Mouse (Mus musculus) frontal cortex, adult 2 months (tissue): Measurements from ENCODE around the gene Ppat. TPM values are rescaled to one million over a fixed set of nuclear protein-coding genes. Genes with fewer than 3 reads are reported as not detected.

ENCODE experiments used
- DNase-seq, 2 experiments: peaks; one replicate each; pipeline ENCODE4 v3.0.0; 2022; ENCODE audit warnings: low spot score in 1 of 2; ENCODE audit errors: extremely low spot score in 1 of 2
- polyA plus RNA-seq: library from polyadenylated mRNA; depleted of rRNA; stranded (reverse); fragments of >200 nt; gene quantifications from 2 replicates; pipeline ENCODE4 v1.2.3, GENCODE M21; 2012; rRNA removed

Ppat gene
- polyA plus RNA-seq, 1 experiment: 10.0 TPM

DNA sequence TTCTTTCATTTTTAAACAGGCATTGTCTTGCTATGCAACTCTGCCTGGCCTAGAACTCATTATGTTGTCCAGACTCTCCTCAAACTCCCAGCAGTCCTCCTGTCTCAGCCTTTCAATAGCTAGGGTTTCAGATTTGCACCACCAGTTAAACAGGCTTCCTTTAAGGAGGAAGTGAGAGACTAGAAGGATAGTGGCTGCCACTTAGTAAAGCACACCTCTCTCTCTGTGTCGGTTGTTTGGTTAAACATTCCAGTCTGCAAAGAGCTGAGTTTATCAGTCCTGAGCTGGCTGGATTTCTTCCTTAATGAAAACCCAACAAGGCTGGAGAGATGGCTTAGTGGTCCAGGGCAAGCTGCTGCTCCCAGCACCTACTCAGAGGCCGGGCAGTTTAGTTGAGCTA is 58.8 kb downstream of the Ppat start:
- no peak for DNase-seq

GRCm38 (mm10) chr5:76887011-76887410 is 64.4 kb downstream of the Ppat start:
- DNase-seq: no peak

- no peak for DNase-seq
Observed at GRCm38 (mm10) chr5:76884107-76884506, 67.3 kb downstream of the Ppat start.

DNA sequence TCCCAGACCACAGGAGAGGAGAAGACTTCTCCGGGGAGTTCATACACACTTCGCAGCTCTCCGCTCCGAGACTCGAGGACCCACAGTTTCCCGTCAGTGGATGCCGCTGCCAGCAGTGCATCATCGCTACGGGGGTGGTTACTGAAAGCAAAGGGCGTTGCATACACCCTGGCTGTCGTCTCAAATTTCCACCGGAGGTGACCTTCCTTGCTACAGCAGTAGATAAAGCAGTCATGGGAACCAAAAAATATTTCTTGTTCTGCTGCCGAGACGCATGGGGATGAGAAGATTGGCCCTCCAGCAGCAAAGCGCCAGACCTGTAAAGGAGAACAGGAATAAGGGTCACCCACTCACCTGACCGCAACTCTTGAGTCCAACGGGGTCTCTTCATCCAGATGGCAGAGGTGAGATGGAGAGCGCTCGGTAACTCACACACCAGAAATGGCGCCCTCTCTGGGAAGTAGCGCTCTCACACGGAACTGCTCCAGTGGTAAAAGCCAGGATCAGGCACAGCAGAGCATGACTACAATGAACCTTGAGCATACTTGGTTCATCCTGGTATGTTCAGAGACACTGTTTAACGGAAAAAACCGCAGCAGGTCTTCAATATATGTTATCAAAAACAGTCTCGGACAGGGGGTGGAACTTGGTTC is 75.1 kb downstream of the Ppat start:
- no peak for DNase-seq

DNA sequence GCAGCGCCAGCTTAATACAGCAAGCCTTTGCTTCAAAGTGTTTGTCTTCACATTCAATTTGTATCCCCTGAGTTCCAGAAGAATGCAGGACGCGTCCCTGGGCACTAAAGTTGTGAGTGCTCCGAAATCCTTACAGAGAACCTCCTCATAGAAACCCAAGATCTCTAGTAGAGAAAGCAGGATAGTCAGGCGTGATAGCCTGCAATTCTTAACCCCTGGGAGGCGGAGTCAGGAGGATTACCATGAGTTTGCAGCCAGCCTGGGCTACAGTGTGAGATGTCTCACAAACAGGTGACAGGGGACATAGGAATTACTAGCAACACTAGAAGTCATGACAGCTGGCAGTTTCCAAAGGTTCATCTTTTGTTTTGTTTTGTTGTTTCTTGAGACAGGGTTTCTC is 81.8 kb downstream of the Ppat start:
- no peak for DNase-seq

DNA sequence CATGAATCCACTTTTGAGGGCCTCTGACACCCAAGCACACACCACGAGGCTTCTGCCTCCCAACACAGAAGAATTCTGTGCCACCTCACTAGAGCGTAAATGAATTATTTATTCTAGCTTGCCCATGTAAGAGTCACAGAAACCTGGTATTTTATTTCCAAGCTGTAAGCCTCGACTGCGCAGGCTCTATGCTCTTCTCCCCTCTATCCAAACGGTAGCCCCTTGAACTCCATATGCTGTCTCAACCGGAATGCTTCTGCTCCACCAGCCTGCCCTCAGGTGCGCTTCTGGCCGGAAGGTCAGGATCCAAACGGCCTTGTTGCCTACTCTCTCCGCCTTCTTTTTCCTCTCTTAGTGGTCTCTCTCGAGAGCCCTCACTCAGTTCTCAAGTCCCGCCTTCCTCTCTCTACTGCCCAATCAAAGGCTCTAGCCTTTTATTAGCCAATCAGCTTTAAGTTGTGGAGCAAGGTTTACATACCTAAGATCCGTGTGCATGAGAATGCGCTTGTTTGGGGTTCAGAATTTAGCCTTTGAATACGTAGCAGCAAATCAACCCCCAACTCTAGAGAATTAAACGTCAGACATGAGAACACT is 82.6 kb downstream of the Ppat start:
- DNase-seq: no peak

DNA sequence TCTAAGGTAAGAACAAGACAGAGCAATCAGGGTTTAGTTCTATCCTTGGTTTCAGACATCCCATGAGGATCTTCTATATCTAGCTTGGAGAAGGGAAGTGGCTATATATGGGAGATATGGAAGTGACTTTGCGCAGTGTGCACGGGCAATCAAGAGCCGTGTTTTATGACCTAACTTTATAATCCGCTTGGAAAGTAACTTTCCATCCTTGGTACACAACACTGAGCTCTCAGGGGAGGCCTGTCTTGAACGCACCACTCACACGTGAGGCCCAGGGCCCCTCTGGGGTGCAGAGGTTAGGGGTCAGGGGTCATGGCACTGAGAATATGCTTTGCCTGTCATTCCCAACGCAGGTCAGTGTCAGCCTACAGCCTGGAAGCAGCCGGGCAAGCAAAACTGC is 84.6 kb downstream of the Ppat start:
- no peak for DNase-seq

Other genes starting within 250 kb of the Ppat start
- 25.1 and 28.7 TPM in 2 replicates for gene Aasdh, start 46.1 kb downstream of the Ppat start, polyA plus RNA-seq
- gene Paics, start 271 bp downstream of the Ppat start, polyA plus RNA-seq: 70.0 and 84.1 TPM in 2 replicates
- 64.9 and 66.3 TPM in 2 replicates for gene Srp72, start 23.1 kb upstream of the Ppat start, polyA plus RNA-seq
- not detected in 2 replicates for gene Arl9, start 52.5 kb upstream of the Ppat start, polyA plus RNA-seq
- gene Thegl, start 64.4 kb upstream of the Ppat start, polyA plus RNA-seq: 0.26 and 0.40 TPM in 2 replicates
- 75.1 and 105 TPM in 2 replicates for gene Hopx, start 163.5 kb upstream of the Ppat start, polyA plus RNA-seq